Mouse (Mus musculus) forebrain, postnatal 0 days (tissue): ENCODE data around the gene Nr2f2. TPM values are rescaled to one million over a fixed set of nuclear protein-coding genes. Genes with fewer than 3 reads are reported as not detected.

Experiments
- ATAC-seq: fragments of 200-750 bp; cut with Nextera tagmentation; 2 replicates; pipeline ENCODE4 v1.8.0; 2017; ENCODE audit warnings: mild to moderate bottlenecking, moderate library complexity
- DNase-seq: peaks from one replicate; pipeline ENCODE4 v3.0.0-alpha.2; 2015
- H3K27ac ChIP-seq: fragments of 300-500 bp; sonication (generic); 2 replicates; pipeline ENCODE4 v1.5.1; 2014; ENCODE audit warnings: low read depth, mild to moderate bottlenecking, antibody characterized with exemption, low read length, moderate library complexity, mixed read lengths
- H3K27me3 ChIP-seq: fragments of 300-500 bp; sonication (generic); 2 replicates; pipeline ENCODE4 v1.6.1; 2014; ENCODE audit warnings: mild to moderate bottlenecking, low read length, mixed read lengths; ENCODE audit not compliant: insufficient read depth
- H3K36me3 ChIP-seq: fragments of 300-500 bp; sonication (generic); 2 replicates; pipeline ENCODE4 v1.6.1; 2014; ENCODE audit warnings: mild to moderate bottlenecking, moderate library complexity; ENCODE audit not compliant: insufficient read depth
- H3K4me1 ChIP-seq: fragments of 300-500 bp; sonication (generic); 2 replicates; pipeline ENCODE4 v1.6.1; 2014; ENCODE audit warnings: antibody characterized with exemption; ENCODE audit not compliant: insufficient read depth
- H3K4me2 ChIP-seq: fragments of 300-500 bp; sonication (generic); 2 replicates; pipeline ENCODE4 v1.6.1; 2014; ENCODE audit warnings: low read depth, mild to moderate bottlenecking, moderate library complexity
- H3K4me3 ChIP-seq: fragments of 300-500 bp; sonication (generic); 2 replicates; pipeline ENCODE4 v1.5.1; 2014; ENCODE audit warnings: low read depth, low read length, mixed read lengths
- H3K9ac ChIP-seq: fragments of 300-500 bp; sonication (generic); 2 replicates; pipeline ENCODE4 v1.6.1; 2014; ENCODE audit warnings: mild to moderate bottlenecking
- H3K9me3 ChIP-seq: fragments of 300-500 bp; sonication (generic); 2 replicates; pipeline ENCODE4 v1.6.1; 2016; ENCODE audit warnings: low read length
- CTCF ChIP-seq: sonication (generic); IDR thresholded peaks from 2 replicates; pipeline ENCODE4 v1.5.1; 2016; ENCODE audit warnings: antibody characterized with exemption, control low read depth, low read depth
- WGBS: fragments of 180-500 bp; shearing (Covaris S2); extraction: QIAGEN DNeasy Blood & Tissue Kit; methylation state at CpG from one replicate; pipeline ENCODE4 v1.1.7; 2014; 5-methylcytosine and 5-hydroxymethylcytosine counted together
- polyA plus RNA-seq: library from polyadenylated mRNA; unstranded; fragments of >200 nt; fragmentation: Nextera tagmentation; extraction: Ambion mirVana; gene quantifications from 2 replicates; pipeline ENCODE4 v1.2.1, GENCODE M21; 2015
- total RNA-seq: library from RNA; depleted of rRNA; stranded (reverse); fragments of >200 nt; gene quantifications from 2 replicates; pipeline ENCODE4 v1.2.3, GENCODE M21; 2014

Nr2f2 gene
- total and polyA plus RNA-seq, 2 experiments from 2014 or later = 49.9 to 92.8 TPM

DNA sequence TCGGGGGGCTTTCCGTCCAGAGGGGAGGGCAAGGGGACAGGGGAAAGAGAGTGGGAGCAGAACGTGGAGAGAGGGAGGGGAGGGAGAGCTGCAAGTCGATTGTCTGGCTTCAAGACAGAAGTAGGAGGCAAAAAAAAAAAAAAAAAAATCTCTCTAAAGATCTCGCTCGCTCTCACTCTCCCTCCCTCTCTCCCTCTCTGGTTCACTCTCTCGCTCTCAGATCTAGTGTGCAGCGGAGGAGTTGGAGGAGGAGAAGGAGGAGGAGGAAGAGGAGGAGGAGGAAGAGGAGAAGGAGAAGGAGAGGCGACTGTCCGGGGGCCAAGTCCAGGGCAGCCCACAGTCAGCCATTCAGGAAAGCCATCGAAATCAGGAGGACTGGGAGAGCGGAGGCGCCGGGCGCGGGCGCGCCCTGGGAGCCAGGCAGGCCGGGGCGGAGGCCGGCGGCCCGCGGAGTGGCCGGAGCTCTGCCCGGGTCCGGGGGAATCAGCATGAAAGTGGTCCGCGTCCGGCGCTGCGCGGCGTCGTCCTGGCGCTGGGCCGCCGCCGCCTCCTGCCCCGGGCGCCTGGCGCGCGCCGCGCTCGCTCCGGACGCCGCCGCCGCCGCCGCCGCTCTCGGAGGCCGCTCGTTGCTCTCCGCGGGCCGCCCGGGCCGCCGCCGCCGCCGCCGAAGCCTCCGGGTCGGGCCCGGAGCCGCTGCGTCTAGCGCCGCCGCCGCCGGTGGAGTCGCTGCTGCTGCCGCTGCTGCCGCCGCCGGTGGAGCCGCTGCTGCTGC lies 5.7 kb downstream of the Nr2f2 start:
- Histone ChIP-seq H3K27me3 (peaks cover 37% of the 10 kb centered on the region), H3K4me2 (peak overlapping the region; percentile 87), H3K27ac (peak overlapping the region; percentile 91), H3K9me3 (no peaks in the 10 kb centered on the region), H3K4me1 (no peaks in the 10 kb centered on the region), H3K9ac (peak overlapping the region; percentile 69), H3K36me3 (no peaks in the 10 kb centered on the region), H3K4me3 (peak overlapping the region; percentile 70)
- DNase-seq = no peak
- TF ChIP-seq CTCF = no peak
- WGBS = under 1% methylated on average over 80 of the region's 84 CpGs
- peak; percentile 0; the same call in 1 of the 2 replicates for ATAC-seq

DNA sequence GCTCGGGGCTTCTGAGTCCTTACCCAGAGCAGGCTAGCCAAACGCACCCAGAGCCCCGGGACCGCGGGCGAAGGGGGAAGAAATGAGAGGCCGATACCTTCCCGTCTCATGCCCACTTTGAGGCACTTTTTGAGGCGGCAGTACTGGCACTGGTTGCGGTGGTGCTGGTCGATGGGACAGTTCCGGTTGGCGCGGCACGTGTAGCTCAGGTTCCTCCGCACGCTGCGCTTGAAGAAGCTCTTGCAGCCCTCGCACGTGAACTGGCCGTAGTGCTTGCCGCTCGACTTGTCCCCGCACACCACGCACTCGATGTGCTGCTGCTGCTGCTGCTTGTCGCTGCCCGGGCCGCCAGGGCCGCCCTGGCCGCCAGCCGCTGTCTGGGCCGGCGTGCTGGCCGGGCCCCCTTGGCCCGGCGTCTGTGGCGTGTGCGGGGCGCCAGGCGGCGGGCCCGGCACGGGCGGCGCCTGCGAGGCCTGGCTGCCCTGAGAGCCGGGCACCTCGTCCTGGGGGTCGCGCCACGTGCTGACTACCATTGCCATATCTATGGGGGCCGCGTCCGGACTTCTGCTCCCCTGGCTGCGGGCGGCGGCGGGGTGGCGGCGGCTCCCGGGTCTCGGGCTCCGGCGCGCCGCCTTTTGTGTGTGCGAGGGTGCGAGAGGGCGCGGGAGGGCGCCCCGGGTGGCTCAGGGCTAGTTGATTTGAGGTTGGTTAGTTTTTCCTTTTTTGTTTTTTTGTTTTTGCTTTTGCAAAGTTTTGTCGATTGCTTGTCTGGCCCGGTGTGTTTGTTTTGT lies 6.5 kb downstream of the Nr2f2 start:
- under 1% methylated on average over 75 of the region's 75 CpGs for WGBS
- H3K4me2 ChIP-seq = peak overlapping the region; percentile 87
- H3K9ac ChIP-seq = peak overlapping the region; percentile 69
- H3K27ac ChIP-seq = peak overlapping the region; percentile 91
- peak overlapping the region; percentile 70 for H3K4me3 ChIP-seq
- DNase-seq = no peak
- H3K27me3 ChIP-seq = peaks cover 32% of the 10 kb centered on the region
- H3K36me3 ChIP-seq = no peaks in the 10 kb centered on the region
- no peak for TF ChIP-seq CTCF
- no peaks in the 10 kb centered on the region for H3K4me1 ChIP-seq
- no peaks in the 10 kb centered on the region for H3K9me3 ChIP-seq
- no peak for ATAC-seq

- WGBS = 3% methylated on average over 33 of the region's 33 CpGs
These were observed 7.5 kb downstream of the Nr2f2 start for GRCm38 (mm10) chr7:70358848-70359591.

GRCm38 (mm10) chr7:70358020-70358847 lies 8.3 kb downstream of the Nr2f2 start:
- WGBS = 5% methylated on average over 33 of the region's 33 CpGs
- no peak for DNase-seq

More at GRCm38 (mm10) chr7:70358848-70359591, 7.5 kb downstream of the Nr2f2 start:
- Histone ChIP-seq H3K4me3 (peak overlapping the region; percentile 70), H3K27me3 (peaks cover 35% of the 10 kb centered on the region), H3K27ac (peak overlapping the region; percentile 91), H3K4me2 (peak overlapping the region; percentile 87), H3K4me1 (no peaks in the 10 kb centered on the region), H3K36me3 (no peaks in the 10 kb centered on the region), H3K9me3 (no peaks in the 10 kb centered on the region), H3K9ac (peak overlapping the region; percentile 69)
- no peak for TF ChIP-seq CTCF
- ATAC-seq (peak; percentile 6; the same call in 1 of the 2 replicates), DNase-seq (no peak)

DNA sequence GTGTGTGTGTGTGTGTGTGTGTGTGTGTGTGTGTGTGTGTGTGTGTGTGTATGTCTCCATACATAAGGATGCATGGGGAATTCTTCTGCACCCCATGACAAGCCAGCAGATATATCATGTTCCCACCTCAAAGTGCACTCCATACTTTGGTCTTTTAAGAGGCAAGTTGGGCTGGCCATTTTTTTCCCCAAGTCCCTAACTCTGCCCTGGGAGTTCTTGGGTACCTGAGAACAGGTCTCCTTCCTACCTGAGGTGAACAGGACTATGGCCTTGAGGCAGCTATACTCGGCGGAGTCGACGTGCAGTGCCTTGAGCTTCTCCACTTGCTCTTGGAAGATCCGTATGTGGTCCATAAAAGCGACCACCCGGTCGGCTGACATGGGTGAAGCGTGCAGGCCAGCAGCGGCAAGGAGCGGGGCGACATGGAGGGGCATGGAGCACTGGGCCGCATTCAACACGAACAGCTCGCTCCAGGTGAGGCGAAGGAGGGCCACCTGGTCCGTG lies 9.0 kb downstream of the Nr2f2 start:
- Histone ChIP-seq H3K4me2 (peak overlapping the region; percentile 87), H3K9me3 (no peaks in the 10 kb centered on the region), H3K27ac (peak overlapping the region; percentile 91; the same call in 1 of the 2 replicates), H3K36me3 (no peaks in the 10 kb centered on the region), H3K27me3 (peaks cover 27% of the 10 kb centered on the region), H3K4me3 (peak overlapping the region; percentile 70), H3K9ac (peak overlapping the region; percentile 69), H3K4me1 (no peaks in the 10 kb centered on the region)
- WGBS = 13% methylated on average over 17 of the region's 17 CpGs
- DNase-seq = no peak
- ATAC-seq = no peak
- TF ChIP-seq CTCF = no peak

More at GRCm38 (mm10) chr7:70358020-70358847, 8.3 kb downstream of the Nr2f2 start:
- H3K36me3 ChIP-seq = no peaks in the 10 kb centered on the region
- H3K4me3 ChIP-seq = peak overlapping the region; percentile 70
- no peak for ATAC-seq
- no peak for TF ChIP-seq CTCF
- H3K27me3 ChIP-seq = peaks cover 28% of the 10 kb centered on the region
- H3K9ac ChIP-seq = peak overlapping the region; percentile 69
- H3K4me2 ChIP-seq = peak overlapping the region; percentile 87
- H3K27ac ChIP-seq = peak overlapping the region; percentile 91
- no peaks in the 10 kb centered on the region for H3K4me1 ChIP-seq
- H3K9me3 ChIP-seq = no peaks in the 10 kb centered on the region
